Mouse (Mus musculus): ENCODE measurements at regions not wholly inside any gene's neighbourhood (a gene's known extent, or its start where the extent isn't known, plus 50 kb on each side); places are given as distances from the start of the nearest gene placed in this dataset.

GRCm38 (mm10) chr2:180389013-180389412 lies 54.5 kb upstream of the Gata5 start:
- DNase-seq (ENCODE audit: low spot score in 2 of 2) = no peak

- DNase-seq (ENCODE audit: low spot score in 2 of 2) = no peak
These were observed 53.6 kb upstream of the Gata5 start for GRCm38 (mm10) chr2:180388122-180388521.

- DNase-seq (ENCODE audit: low spot score in 2 of 2) = no peak
These were observed 52.8 kb upstream of the Gata5 start for GRCm38 (mm10) chr2:180387305-180387704.

GRCm38 (mm10) chr2:180385967-180386688 lies 51.6 kb upstream of the Gata5 start:
- no peak for DNase-seq (ENCODE audit: low spot score in 2 of 2)

GRCm38 (mm10) chr2:180385231-180385895 lies 50.9 kb upstream of the Gata5 start:
- peak in 1 of 2 experiments; percentile 53 for DNase-seq (ENCODE audit: low spot score in 2 of 2)
